Mouse (Mus musculus) cerebellum, postnatal 10 days (tissue): ENCODE measurements at regions not wholly inside any gene's neighbourhood (a gene's known extent, or its start where the extent isn't known, plus 50 kb on each side); places are given as distances from the start of the nearest gene placed in this dataset.
A peak's percentile ranks its signal among the peaks of the same experiment; 100 is the strongest.

Experiments
- DNase-seq, 2 experiments: peaks; one replicate each; pipeline ENCODE4 v3.0.0; 2021; ENCODE audit warnings: mixed read lengths in 2 of 2

DNA sequence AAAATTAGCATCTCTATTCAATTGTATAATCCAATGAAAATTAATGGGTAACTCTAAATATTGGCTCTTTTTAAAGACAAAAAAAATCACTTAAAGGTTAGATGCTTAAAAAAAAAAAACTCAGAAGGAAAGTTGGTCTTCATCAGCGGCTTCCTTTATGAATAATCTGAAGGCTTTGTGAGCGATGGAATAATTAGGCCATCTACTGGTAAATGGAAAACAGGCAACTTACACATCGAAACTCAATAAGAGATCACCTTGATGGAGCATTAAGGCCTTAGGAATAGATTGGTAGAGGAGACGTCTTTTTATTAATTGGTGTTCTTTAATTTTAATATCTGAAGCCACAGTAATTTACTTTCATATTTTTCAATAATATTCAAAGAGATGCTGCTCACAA, 218.6 kb upstream of the Tacr3 start:
- DNase-seq = peak; percentile 3 to 27

- DNase-seq = no peak
Measured at GRCm38 (mm10) chr3:134611516-134612297, 217.1 kb upstream of the Tacr3 start.

- DNase-seq = no peak
Measured at GRCm38 (mm10) chr3:134612298-134612616, 216.6 kb upstream of the Tacr3 start.

- DNase-seq = peak; percentile 40 to 48
Measured at GRCm38 (mm10) chr3:134629166-134630134, 199.4 kb upstream of the Tacr3 start.

GRCm38 (mm10) chr3:134630135-134630516, 198.7 kb upstream of the Tacr3 start:
- DNase-seq = no peak

GRCm38 (mm10) chr3:134648727-134649445, 179.9 kb upstream of the Tacr3 start:
- DNase-seq = peak in 1 of 2 experiments; percentile 53

- peak; percentile 31 to 33 for DNase-seq
Measured at GRCm38 (mm10) chr3:134654051-134654450, 174.8 kb upstream of the Tacr3 start.

DNA sequence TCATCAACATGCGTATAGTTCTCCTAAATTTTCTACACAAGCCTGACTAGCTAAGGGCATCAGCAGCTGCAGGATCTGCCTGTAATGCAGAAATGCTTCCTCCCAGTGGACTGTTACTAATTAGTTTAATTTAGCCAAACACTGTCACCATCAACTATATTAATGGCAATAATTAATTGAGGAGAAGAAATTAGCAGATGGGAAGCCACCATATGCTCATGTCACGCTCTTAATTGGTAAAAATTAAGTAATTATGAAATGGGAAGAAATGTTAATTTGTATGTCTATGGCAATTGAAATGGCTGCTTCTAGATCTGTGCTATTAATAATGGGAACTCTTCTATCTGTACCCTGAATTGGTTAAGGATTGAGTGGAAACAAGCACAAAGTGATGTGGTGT, 133.9 kb upstream of the Tacr3 start:
- peak in 1 of 2 experiments; percentile 1 for DNase-seq

DNA sequence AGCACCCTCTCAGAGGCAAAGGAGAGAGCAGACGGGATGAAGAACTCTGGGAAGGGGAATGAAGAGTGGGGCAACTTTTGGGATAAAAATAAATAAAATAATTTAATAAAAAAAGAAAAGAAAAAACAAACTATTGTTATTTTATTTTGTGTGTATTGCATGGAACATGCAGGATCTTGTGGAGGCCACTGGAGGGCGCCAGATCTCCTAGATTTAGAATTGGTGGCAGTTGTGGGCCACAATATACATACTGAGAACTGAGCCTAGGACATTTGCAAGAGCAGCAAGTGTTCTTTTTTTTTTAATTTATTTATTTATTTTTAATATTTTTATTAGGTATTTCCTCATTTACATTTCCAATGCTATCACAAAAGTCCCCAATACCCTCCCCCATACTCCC, 110.2 kb upstream of the Tacr3 start:
- DNase-seq = peak in 1 of 2 experiments; percentile 2

GRCm38 (mm10) chr3:134735684-134736083, 93.1 kb upstream of the Tacr3 start:
- DNase-seq = no peak

GRCm38 (mm10) chr3:134761108-134761507, 67.7 kb upstream of the Tacr3 start:
- DNase-seq = no peak

DNA sequence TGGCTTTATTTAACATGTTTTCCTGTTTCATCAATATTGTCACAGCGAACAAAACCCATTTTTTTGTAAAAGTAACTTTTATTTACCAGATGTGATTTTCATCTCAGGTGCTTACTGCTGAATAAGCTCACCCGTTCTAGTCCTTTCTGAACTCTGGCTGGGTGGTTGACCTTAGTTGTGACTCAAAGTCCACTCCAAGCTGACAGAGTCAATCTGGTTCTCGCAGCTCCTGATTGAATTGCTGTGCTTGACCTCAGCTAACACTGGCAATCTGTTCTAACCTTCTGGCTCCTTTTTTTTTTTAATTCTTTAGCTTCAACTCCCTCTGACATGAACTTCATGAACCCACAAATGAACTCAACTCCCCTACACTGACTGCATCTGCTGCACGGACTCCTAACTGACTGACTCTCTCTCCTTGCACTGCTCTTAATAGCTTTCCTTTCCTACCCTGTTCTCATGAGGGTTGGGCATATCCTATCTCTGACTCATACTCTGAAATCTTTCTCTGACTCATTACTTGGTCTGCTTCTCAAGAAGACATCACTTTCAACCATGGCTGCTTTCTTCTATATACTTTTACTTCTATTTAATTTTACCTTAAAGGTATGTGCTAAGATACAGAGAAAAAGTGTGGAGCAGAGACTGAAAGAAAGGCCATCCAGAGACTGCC, 65.4 kb upstream of the Tacr3 start:
- no peak for DNase-seq
